Mouse (Mus musculus): ENCODE data around the gene Gtf2f2. TPM values are rescaled to one million over a fixed set of nuclear protein-coding genes. Genes with fewer than 3 reads are reported as not detected.

The Gtf2f2 gene
- polyA plus RNA-seq, 1 experiment from 2014 or later: 29.5 TPM

DNA sequence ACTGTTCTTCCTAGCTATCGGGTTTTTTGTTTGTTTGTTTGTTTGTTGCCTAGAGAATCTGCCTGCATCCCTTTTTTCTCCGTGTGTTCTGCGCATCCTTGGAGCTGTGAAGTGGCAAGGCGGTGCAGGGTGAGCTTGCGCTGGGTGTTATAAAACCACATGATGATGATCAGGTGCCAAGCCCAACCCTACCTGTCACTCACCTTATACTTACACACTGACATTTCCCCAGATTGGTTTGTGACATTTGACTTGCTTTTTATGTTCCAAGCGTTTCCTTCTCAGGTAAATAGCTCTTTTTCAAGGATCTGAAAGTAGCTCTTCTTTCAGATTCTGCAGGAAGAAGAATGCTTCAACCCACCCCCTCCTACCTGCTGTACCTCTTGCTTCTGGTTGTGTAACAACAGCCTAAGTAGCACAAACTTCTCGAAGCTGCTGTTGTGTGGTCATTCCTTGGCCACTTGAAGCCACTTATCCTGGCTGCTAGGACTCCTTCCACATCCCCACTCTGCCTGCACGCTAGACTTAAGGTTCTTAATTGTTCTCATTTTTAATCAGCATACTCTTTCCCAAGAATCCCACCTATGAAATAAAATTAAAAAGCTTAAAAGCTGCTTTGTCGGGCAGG lies 143.8 kb downstream of the Gtf2f2 start:
- no peaks in the 10 kb centered on the region for H3K36me3 ChIP-seq (ENCODE audit: control insufficient read depth, insufficient read depth, low read length)
- no peak overlapping the region for H3K27ac ChIP-seq (ENCODE audit: low read length)
- H3K9ac ChIP-seq (ENCODE audit: low read length): no peak overlapping the region
- ATAC-seq (ENCODE audit: low read depth): no peak
- no peaks in the 10 kb centered on the region for H3K9me3 ChIP-seq (ENCODE audit: control insufficient read depth, low read length)
- no peak overlapping the region for H3K4me3 ChIP-seq (ENCODE audit: low read length)
- WGBS: 64% methylated on average over 9 of the region's 9 CpGs
- H3K4me1 ChIP-seq (replicated peaks; ENCODE audit: control insufficient read depth, insufficient read depth, low read length): peaks cover 15% of the 10 kb centered on the region
- no peak overlapping the region for H3K4me2 ChIP-seq (ENCODE audit: low read depth, low read length)
- H3K27me3 ChIP-seq (ENCODE audit: control insufficient read depth, insufficient read depth, low read depth, low read length): no peaks in the 10 kb centered on the region

DNA sequence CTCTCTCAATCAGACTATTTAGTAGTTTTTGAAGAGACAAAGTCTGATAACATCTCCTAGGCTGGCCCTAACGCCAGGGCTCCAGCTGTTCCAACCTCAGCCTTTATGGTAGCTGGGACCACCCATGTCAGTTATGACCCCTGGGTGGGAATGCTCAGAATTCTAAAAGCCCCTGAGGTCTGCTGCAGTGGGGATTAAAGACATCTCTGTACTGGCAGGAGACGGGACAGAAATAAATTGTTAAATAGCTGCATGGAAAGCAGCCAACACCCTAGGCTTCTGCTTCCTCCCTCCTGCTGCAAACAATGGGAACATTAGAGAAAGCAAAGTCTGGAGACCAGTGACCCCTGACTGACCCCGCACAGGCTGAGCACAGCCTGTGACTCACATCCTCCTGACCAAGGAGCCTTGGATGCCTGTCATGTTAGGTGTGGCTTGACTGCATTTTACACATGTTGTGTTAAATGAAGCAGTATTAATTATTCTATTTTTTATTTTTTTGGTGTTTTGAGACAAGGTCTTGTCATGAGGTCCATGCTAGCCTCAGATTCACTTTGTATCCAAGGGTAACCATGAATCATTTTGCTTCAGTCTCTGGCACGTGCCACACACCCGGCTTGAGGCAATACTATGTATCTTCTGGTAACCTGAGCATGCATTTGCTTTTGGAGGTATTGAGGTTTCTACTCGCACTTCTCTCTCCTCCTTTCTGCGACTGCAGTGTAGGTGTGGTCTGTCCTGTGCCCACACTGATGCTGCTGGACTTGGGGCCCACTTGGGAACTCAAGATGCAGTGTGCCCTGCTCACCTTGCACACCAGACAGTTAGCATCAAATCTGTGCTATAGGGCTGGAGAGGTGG lies 146.9 kb downstream of the Gtf2f2 start:
- peak; percentile 94 for ATAC-seq (ENCODE audit: low read depth)
- no peaks in the 10 kb centered on the region for H3K27me3 ChIP-seq (ENCODE audit: control insufficient read depth, insufficient read depth, low read depth, low read length)
- no peak overlapping the region for H3K4me2 ChIP-seq (ENCODE audit: low read depth, low read length)
- no peak overlapping the region for H3K4me3 ChIP-seq (ENCODE audit: low read length)
- no peak overlapping the region for H3K9ac ChIP-seq (ENCODE audit: low read length)
- peak overlapping the region; percentile 86 for H3K27ac ChIP-seq (ENCODE audit: low read length)
- H3K9me3 ChIP-seq (ENCODE audit: control insufficient read depth, low read length): no peaks in the 10 kb centered on the region
- H3K36me3 ChIP-seq (ENCODE audit: control insufficient read depth, insufficient read depth, low read length): no peaks in the 10 kb centered on the region
- H3K4me1 ChIP-seq (replicated peaks; ENCODE audit: control insufficient read depth, insufficient read depth, low read length): peaks cover 15% of the 10 kb centered on the region
- WGBS: 11% methylated on average over 7 of the region's 7 CpGs

GRCm38 (mm10) chr14:75862701-75863100 lies 148.0 kb downstream of the Gtf2f2 start:
- Histone ChIP-seq H3K36me3 (ENCODE audit: control insufficient read depth, insufficient read depth, low read length) (no peaks in the 10 kb centered on the region), H3K4me3 (ENCODE audit: low read length) (no peak overlapping the region), H3K27me3 (ENCODE audit: control insufficient read depth, insufficient read depth, low read depth, low read length) (no peaks in the 10 kb centered on the region), H3K4me2 (ENCODE audit: low read depth, low read length) (no peak overlapping the region), H3K9me3 (ENCODE audit: control insufficient read depth, low read length) (no peaks in the 10 kb centered on the region), H3K4me1 (replicated peaks; ENCODE audit: control insufficient read depth, insufficient read depth, low read length) (peaks cover 15% of the 10 kb centered on the region), H3K9ac (ENCODE audit: low read length) (no peak overlapping the region), H3K27ac (ENCODE audit: low read length) (peak overlapping the region; percentile 86; the same call in 1 of the 2 replicates)
- no peak for ATAC-seq (ENCODE audit: low read depth)
- WGBS: 84% methylated on average over 6 of the region's 6 CpGs

DNA sequence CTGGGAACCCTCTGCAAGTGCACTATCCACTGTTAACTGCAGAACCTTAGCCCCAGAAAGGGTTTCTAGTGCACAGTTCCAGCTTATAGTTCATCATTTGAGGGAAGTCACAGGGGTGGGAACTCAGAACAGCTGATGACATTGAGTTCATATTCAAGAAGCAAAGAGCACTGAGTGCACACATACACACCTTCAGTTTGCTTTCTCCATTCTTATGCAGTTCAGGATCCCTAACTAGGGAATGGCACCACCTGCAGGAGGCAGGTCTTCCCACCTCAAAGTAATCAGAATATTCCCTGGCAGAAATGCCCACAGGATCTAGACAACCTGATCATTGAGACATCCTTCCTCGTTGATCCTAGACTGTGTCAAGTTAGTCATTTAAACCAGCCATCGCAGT lies 151.0 kb downstream of the Gtf2f2 start:
- Histone ChIP-seq H3K4me2 (ENCODE audit: low read depth, low read length) (no peak overlapping the region), H3K36me3 (ENCODE audit: control insufficient read depth, insufficient read depth, low read length) (no peaks in the 10 kb centered on the region), H3K27ac (ENCODE audit: low read length) (no peak overlapping the region), H3K4me3 (ENCODE audit: low read length) (no peak overlapping the region), H3K27me3 (ENCODE audit: control insufficient read depth, insufficient read depth, low read depth, low read length) (no peaks in the 10 kb centered on the region), H3K4me1 (replicated peaks; ENCODE audit: control insufficient read depth, insufficient read depth, low read length) (peaks cover 13% of the 10 kb centered on the region), H3K9ac (ENCODE audit: low read length) (no peak overlapping the region), H3K9me3 (ENCODE audit: control insufficient read depth, low read length) (0 out of 2 replicates have a peak, but pooled peaks cover 2% of the 10 kb centered on the region)
- no peak for ATAC-seq (ENCODE audit: low read depth)
- WGBS: 73% methylated on average over 2 of the region's 2 CpGs

- Histone ChIP-seq H3K36me3 (ENCODE audit: control insufficient read depth, insufficient read depth, low read length) (no peaks in the 10 kb centered on the region), H3K27me3 (ENCODE audit: control insufficient read depth, insufficient read depth, low read depth, low read length) (no peaks in the 10 kb centered on the region), H3K4me3 (ENCODE audit: low read length) (no peak overlapping the region), H3K27ac (ENCODE audit: low read length) (no peak overlapping the region), H3K9ac (ENCODE audit: low read length) (no peak overlapping the region), H3K4me1 (replicated peaks; ENCODE audit: control insufficient read depth, insufficient read depth, low read length) (peaks cover 5% of the 10 kb centered on the region; the same call in 1 of the 2 replicates), H3K9me3 (ENCODE audit: control insufficient read depth, low read length) (0 out of 2 replicates have a peak, but pooled peaks cover 2% of the 10 kb centered on the region), H3K4me2 (ENCODE audit: low read depth, low read length) (no peak overlapping the region)
- WGBS: 44% methylated on average over 2 of the region's 2 CpGs
- ATAC-seq (ENCODE audit: low read depth): no peak
These were observed 152.5 kb downstream of the Gtf2f2 start for GRCm38 (mm10) chr14:75858181-75858580.

DNA sequence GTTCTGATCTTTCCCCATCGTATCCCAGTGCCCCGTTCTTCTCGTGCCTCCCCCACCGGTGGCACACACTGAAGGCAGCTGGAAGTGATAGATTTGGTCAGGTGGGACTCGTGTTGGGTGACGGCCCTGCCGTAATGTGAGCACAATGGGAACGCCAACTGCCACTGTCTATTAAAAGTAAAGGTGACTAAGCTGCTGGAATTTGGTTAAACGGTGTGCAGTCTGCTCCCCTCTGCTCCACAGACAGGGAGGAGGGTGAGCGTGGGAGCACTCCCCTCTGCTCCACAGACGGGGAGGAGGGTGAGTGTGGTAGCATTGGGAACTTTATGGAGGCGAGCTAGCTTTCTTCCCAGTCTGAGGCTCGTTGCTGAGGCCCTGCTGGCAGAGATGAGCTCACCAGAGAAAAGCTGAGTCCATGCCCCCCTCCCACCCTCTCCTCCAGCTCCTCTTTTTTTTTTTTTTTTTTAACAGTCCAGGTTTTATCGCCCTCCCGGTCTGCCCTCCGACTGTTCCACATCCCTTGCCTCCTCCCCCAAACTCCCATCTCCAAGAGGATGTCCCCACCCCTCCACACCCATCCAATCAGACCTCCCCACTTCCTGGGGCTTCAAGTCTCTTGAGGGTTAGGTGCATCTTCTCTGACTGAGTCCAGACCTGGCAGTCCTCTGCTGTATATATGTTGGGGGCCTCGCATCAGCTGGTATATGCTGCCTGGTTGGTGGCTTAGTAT lies 155.2 kb downstream of the Gtf2f2 start:
- Histone ChIP-seq H3K27ac (ENCODE audit: low read length) (no peak overlapping the region), H3K27me3 (ENCODE audit: control insufficient read depth, insufficient read depth, low read depth, low read length) (no peaks in the 10 kb centered on the region), H3K36me3 (ENCODE audit: control insufficient read depth, insufficient read depth, low read length) (no peaks in the 10 kb centered on the region), H3K4me2 (ENCODE audit: low read depth, low read length) (no peak overlapping the region), H3K4me1 (replicated peaks; ENCODE audit: control insufficient read depth, insufficient read depth, low read length) (no peaks in the 10 kb centered on the region), H3K9me3 (ENCODE audit: control insufficient read depth, low read length) (0 out of 2 replicates have a peak, but pooled peaks cover 2% of the 10 kb centered on the region), H3K9ac (ENCODE audit: low read length) (no peak overlapping the region), H3K4me3 (ENCODE audit: low read length) (no peak overlapping the region)
- 57% methylated on average over 17 of the region's 17 CpGs for WGBS
- ATAC-seq (ENCODE audit: low read depth): no peak

DNA sequence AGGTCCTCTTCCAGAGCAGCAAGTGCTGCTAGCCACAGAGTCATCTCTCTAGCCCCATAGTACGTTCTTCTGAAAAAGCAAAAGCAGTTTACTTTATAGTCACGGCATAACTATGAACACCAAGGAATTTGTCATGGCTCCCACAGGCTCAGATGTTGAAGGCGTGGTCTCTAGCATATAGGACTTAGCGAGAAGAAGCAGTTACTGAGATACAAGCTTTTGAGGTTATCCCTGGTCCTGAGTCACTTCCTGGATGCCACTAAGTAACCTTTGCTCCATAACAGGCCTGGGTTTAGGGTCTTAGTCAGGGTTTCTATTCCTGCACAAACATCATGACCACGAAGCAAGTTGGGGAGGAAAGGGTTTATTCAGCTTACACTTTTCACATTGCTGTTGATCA lies 158.6 kb downstream of the Gtf2f2 start:
- H3K36me3 ChIP-seq (ENCODE audit: control insufficient read depth, insufficient read depth, low read length): peaks cover 29% of the 10 kb centered on the region
- 82% methylated on average over 5 of the region's 5 CpGs for WGBS
- H3K4me1 ChIP-seq (replicated peaks; ENCODE audit: control insufficient read depth, insufficient read depth, low read length): peaks cover 3% of the 10 kb centered on the region; the same call in 1 of the 2 replicates
- H3K27ac ChIP-seq (ENCODE audit: low read length): no peak overlapping the region
- H3K27me3 ChIP-seq (ENCODE audit: control insufficient read depth, insufficient read depth, low read depth, low read length): no peaks in the 10 kb centered on the region
- H3K9me3 ChIP-seq (ENCODE audit: control insufficient read depth, low read length): 0 out of 2 replicates have a peak, but pooled peaks cover under 1% of the 10 kb centered on the region
- no peak overlapping the region for H3K9ac ChIP-seq (ENCODE audit: low read length)
- ATAC-seq (ENCODE audit: low read depth): no peak
- no peak overlapping the region for H3K4me3 ChIP-seq (ENCODE audit: low read length)
- no peak overlapping the region for H3K4me2 ChIP-seq (ENCODE audit: low read depth, low read length)

- Histone ChIP-seq H3K27me3 (ENCODE audit: control insufficient read depth, insufficient read depth, low read depth, low read length) (no peaks in the 10 kb centered on the region), H3K27ac (ENCODE audit: low read length) (no peak overlapping the region), H3K9me3 (ENCODE audit: control insufficient read depth, low read length) (no peaks in the 10 kb centered on the region), H3K4me3 (ENCODE audit: low read length) (no peak overlapping the region), H3K36me3 (ENCODE audit: control insufficient read depth, insufficient read depth, low read length) (peaks cover 34% of the 10 kb centered on the region), H3K4me2 (ENCODE audit: low read depth, low read length) (no peak overlapping the region), H3K9ac (ENCODE audit: low read length) (no peak overlapping the region), H3K4me1 (replicated peaks; ENCODE audit: control insufficient read depth, insufficient read depth, low read length) (peaks cover 7% of the 10 kb centered on the region)
- ATAC-seq (ENCODE audit: low read depth): no peak
- WGBS: 73% methylated on average over 6 of the region's 6 CpGs
These were observed 159.8 kb downstream of the Gtf2f2 start for GRCm38 (mm10) chr14:75850819-75851218.
